Mouse (Mus musculus) midbrain, embryonic 11.5 days (tissue): ENCODE results near the gene Itm2a. TPM values are rescaled to one million over a fixed set of nuclear protein-coding genes. Genes with fewer than 3 reads are reported as not detected.

ENCODE experiments used
- polyA plus RNA-seq: library from polyadenylated mRNA; unstranded; fragments of >200 nt; fragmentation: Nextera tagmentation; extraction: Ambion mirVana; gene quantifications from 2 replicates; pipeline ENCODE4 v1.2.1, GENCODE M21; 2014

The Itm2a gene
- polyA plus RNA-seq, 1 experiment from 2014 or later, result 161 TPM

Other genes with a start within 250 kb of the Itm2a start
- 0.10 TPM in 1 of 2 replicates, not detected in the other for gene Gpr174, start 147.5 kb downstream of the Itm2a start, polyA plus RNA-seq